Mouse (Mus musculus) stomach, embryonic 14.5 days (tissue): ENCODE data around the gene Zfp513. TPM values are rescaled to one million over a fixed set of nuclear protein-coding genes. Genes with fewer than 3 reads are reported as not detected.

Source experiments
- ATAC-seq: fragments of 200-750 bp; cut with Nextera tagmentation; 2 replicates; pipeline ENCODE4 v1.8.0; 2017; ENCODE audit warnings: low read depth, moderate TSS enrichment; ENCODE audit not compliant: insufficient number of reproducible peaks, insufficient read depth, low FRiP score
- H3K27ac ChIP-seq: fragments of 300-500 bp; sonication (generic); 2 replicates; pipeline ENCODE4 v1.5.1; 2014; ENCODE audit warnings: mild to moderate bottlenecking, low read length, moderate library complexity, mixed read lengths
- H3K27me3 ChIP-seq: fragments of 300-500 bp; sonication (generic); 2 replicates; pipeline ENCODE4 v1.6.1; 2014; ENCODE audit warnings: low read length, control low read depth, mixed read lengths; ENCODE audit not compliant: control insufficient read depth, insufficient read depth
- H3K36me3 ChIP-seq: fragments of 300-500 bp; sonication (generic); 2 replicates; pipeline ENCODE4 v1.6.1; 2014; ENCODE audit warnings: mild to moderate bottlenecking, control low read depth, low read length, moderate library complexity, mixed read lengths; ENCODE audit not compliant: control insufficient read depth, insufficient read depth
- H3K4me1 ChIP-seq: fragments of 300-500 bp; sonication (generic); 2 replicates; pipeline ENCODE4 v1.6.1; 2014; ENCODE audit warnings: low read length, control low read depth, mixed read lengths; ENCODE audit not compliant: control insufficient read depth, insufficient read depth
- H3K4me2 ChIP-seq: fragments of 300-500 bp; sonication (generic); replicated peaks from 2 replicates; pipeline ENCODE4 v1.6.1; 2014; ENCODE audit warnings: low read depth, low read length, control low read depth
- H3K4me3 ChIP-seq: fragments of 300-500 bp; sonication (generic); 2 replicates; pipeline ENCODE4 v1.5.1; 2014; ENCODE audit warnings: low read depth, low read length, control low read depth
- H3K9ac ChIP-seq: fragments of 300-500 bp; sonication (generic); replicated peaks from 2 replicates; pipeline ENCODE4 v1.6.1; 2014; ENCODE audit warnings: low read depth, mild to moderate bottlenecking, control low read depth, low read length, moderate library complexity, mixed read lengths
- H3K9me3 ChIP-seq: fragments of 300-500 bp; sonication (generic); 2 replicates; pipeline ENCODE4 v1.6.1; 2016; ENCODE audit warnings: low read depth, low read length, control low read depth; ENCODE audit not compliant: control insufficient read depth
- WGBS: fragments of 180-500 bp; shearing (Covaris S2); extraction: QIAGEN DNeasy Blood & Tissue Kit; methylation state at CpG from one replicate; pipeline ENCODE4 v1.1.7; 2014; 5-methylcytosine and 5-hydroxymethylcytosine counted together
- polyA plus RNA-seq: library from polyadenylated mRNA; unstranded; fragments of >200 nt; fragmentation: Nextera tagmentation; extraction: Ambion mirVana; gene quantifications from 2 replicates; pipeline ENCODE4 v1.2.1, GENCODE M21; 2014

Zfp513 gene
- 5.1 and 5.6 TPM in 2 replicates for polyA plus RNA-seq

- Histone ChIP-seq H3K4me3 (peak within 1 kb of the TSS; percentile 94), H3K27ac (peak within 1 kb of the TSS; percentile 84), H3K36me3 (peaks cover 61% of the 10 kb centered on the region), H3K9me3 (peaks cover 5% of the 10 kb centered on the region), H3K4me2 (peak within 1 kb of the TSS; percentile 72), H3K4me1 (peaks cover 12% of the 10 kb centered on the region; the same call in 1 of the 2 replicates), H3K27me3 (no peaks in the 10 kb centered on the region), H3K9ac (peak within 1 kb of the TSS; percentile 84)
- 1% methylated on average over 53 of the region's 53 CpGs for WGBS
- ATAC-seq = peak; percentile 97
Observed at GRCm38 (mm10) chr5:31201742-31202590, at the start of gene Zfp513. Zfp513 (minus strand) TSS chr5:31202303.

DNA sequence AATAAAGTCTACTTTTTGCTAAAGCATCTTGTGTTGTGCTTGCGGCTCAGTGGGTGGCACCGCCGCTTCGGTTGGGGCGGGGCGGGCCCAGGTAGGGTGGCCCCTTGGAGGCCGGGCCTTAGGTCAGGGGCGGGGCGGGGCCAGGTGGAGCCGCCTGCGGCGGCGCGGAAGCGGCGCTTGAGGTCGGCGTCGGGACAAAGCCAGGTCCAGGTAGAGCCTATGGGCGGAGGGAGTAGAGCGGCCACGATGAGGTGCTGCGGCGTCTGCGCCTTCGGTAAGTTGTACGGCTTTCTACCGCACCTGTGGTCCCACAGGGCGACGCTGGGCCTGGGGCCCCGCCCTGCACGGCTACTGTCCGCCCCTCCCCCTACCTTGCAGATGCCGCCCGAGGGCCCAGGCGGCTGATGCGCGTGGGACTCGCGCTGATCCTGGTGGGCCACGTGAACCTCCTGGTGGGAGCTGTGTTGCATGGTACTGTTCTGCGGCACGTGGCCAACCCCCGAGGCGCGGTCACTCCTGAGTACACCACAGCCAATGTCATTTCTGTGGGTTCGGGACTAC lies 49.5 kb upstream of the Zfp513 start, which contains the start of gene Krtcap3:
Gene Krtcap3, plus strand, starts transcription at position 151 of the 561 bp plus-strand sequence.
- peaks cover 9% of the 10 kb centered on the region; the same call in 1 of the 2 replicates for H3K4me1 ChIP-seq
- peak within 1 kb of the TSS; percentile 44 for H3K4me2 ChIP-seq
- ATAC-seq = peak; percentile 88
- H3K27ac ChIP-seq = peak within 1 kb of the TSS; percentile 80
- peak within 1 kb of the TSS; percentile 35 for H3K4me3 ChIP-seq
- H3K9me3 ChIP-seq = no peaks in the 10 kb centered on the region
- peaks cover 58% of the 10 kb centered on the region for H3K36me3 ChIP-seq
- no peaks in the 10 kb centered on the region for H3K27me3 ChIP-seq
- WGBS = 14% methylated on average over 40 of the region's 47 CpGs
- peak within 1 kb of the TSS; percentile 52 for H3K9ac ChIP-seq

DNA sequence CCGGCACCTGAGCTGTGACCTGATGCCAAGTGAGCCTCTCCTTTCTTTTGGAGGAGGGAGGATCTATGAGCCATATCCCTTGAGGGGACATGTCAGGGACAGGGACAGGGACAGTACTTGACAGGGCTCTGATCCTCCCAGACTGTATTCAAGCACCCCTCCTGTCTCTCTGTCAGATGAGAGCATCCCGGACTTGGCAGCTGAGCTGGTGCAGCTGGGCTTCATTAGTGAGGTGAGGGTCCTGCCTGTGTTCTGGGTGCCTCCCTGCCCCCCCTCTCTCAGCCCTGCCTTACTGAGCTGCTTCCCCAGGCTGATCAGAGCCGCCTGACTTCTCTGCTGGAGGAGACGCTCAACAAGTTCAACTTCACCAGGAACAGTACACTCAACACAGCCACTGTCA lies 48.6 kb upstream of the Zfp513 start:
- no peak overlapping the region for H3K9ac ChIP-seq
- peaks cover 63% of the 10 kb centered on the region for H3K36me3 ChIP-seq
- no peak overlapping the region for H3K4me3 ChIP-seq
- no peak overlapping the region for H3K27ac ChIP-seq
- no peaks in the 10 kb centered on the region for H3K9me3 ChIP-seq
- H3K4me2 ChIP-seq = no peak overlapping the region
- H3K27me3 ChIP-seq = no peaks in the 10 kb centered on the region
- no peak for ATAC-seq
- 57% methylated on average over 4 of the region's 4 CpGs for WGBS
- H3K4me1 ChIP-seq = peaks cover 9% of the 10 kb centered on the region; the same call in 1 of the 2 replicates

- H3K9me3 ChIP-seq = no peaks in the 10 kb centered on the region
- WGBS = 23% methylated on average over 10 of the region's 10 CpGs
- peaks cover 5% of the 10 kb centered on the region; the same call in 1 of the 2 replicates for H3K4me1 ChIP-seq
- no peak for ATAC-seq
- H3K4me3 ChIP-seq = peak overlapping the region; percentile 91
- peak overlapping the region; percentile 0; the same call in 1 of the 2 replicates for H3K9ac ChIP-seq
- H3K27me3 ChIP-seq = no peaks in the 10 kb centered on the region
- H3K36me3 ChIP-seq = peaks cover 36% of the 10 kb centered on the region
- H3K27ac ChIP-seq = no peak overlapping the region
- H3K4me2 ChIP-seq = peak overlapping the region; percentile 71
Observed at GRCm38 (mm10) chr5:31242191-31242590, 40.1 kb upstream of the Zfp513 start.

- Histone ChIP-seq H3K27ac (peak overlapping the region; percentile 98), H3K36me3 (peaks cover 30% of the 10 kb centered on the region), H3K4me2 (peak overlapping the region; percentile 71), H3K9ac (peak overlapping the region; percentile 99), H3K9me3 (no peaks in the 10 kb centered on the region), H3K4me3 (peak overlapping the region; percentile 91), H3K27me3 (no peaks in the 10 kb centered on the region), H3K4me1 (peaks cover 5% of the 10 kb centered on the region; the same call in 1 of the 2 replicates)
- 1% methylated on average over 13 of the region's 13 CpGs for WGBS
- no peak for ATAC-seq
Observed at GRCm38 (mm10) chr5:31241522-31242034, 39.5 kb upstream of the Zfp513 start.

GRCm38 (mm10) chr5:31240637-31241521 lies 38.8 kb upstream of the Zfp513 start, which contains the start of the genes Nrbp1 and Gm9970:
Nrbp1 (plus strand) TSS chr5:31240864.
Gm9970 (minus strand) TSS chr5:31241232.
- H3K9ac ChIP-seq = peak within 1 kb of the TSS; percentile 99
- WGBS = under 1% methylated on average over 94 of the region's 103 CpGs
- H3K4me2 ChIP-seq = peak within 1 kb of the TSS; percentile 71

DNA sequence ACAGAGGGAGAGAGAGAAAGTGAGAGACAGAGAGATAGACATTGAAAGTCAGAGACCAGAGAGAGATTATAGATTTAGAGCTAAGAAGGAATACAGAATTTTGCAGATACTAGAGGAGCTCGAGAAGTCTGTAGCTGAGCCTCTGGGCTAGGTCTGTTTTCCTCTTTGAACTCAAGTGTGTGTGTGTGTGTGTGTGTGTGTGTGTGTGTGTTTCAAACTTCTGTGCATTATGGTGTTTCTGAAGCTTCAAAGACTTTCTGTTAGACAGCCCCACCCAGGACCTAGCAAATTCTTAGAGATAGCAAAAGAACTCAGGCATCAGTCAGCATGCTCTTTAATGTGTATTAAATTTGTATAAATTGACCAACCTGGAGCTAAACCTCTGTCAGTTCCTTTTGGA lies 24.5 kb upstream of the Zfp513 start:
- no peaks in the 10 kb centered on the region for H3K4me1 ChIP-seq
- 75% methylated on average over 1 of the region's 1 CpGs for WGBS
- ATAC-seq = no peak
- no peak overlapping the region for H3K4me3 ChIP-seq
- H3K4me2 ChIP-seq = no peak overlapping the region
- no peaks in the 10 kb centered on the region for H3K27me3 ChIP-seq
- H3K27ac ChIP-seq = no peak overlapping the region
- no peak overlapping the region for H3K9ac ChIP-seq
- no peaks in the 10 kb centered on the region for H3K9me3 ChIP-seq
- H3K36me3 ChIP-seq = no peaks in the 10 kb centered on the region

More at GRCm38 (mm10) chr5:31240637-31241521, 38.8 kb upstream of the Zfp513 start, which contains the start of the genes Nrbp1 and Gm9970:
- Histone ChIP-seq H3K9me3 (no peaks in the 10 kb centered on the region), H3K4me1 (peaks cover 5% of the 10 kb centered on the region; the same call in 1 of the 2 replicates), H3K4me3 (peak within 1 kb of the TSS; percentile 91), H3K27ac (peak within 1 kb of the TSS; percentile 98), H3K36me3 (peaks cover 23% of the 10 kb centered on the region), H3K27me3 (no peaks in the 10 kb centered on the region)
- ATAC-seq = peak; percentile 98
